Mouse (Mus musculus) left cerebral cortex, postnatal 4 days (tissue): ENCODE measurements at regions not wholly inside any gene's neighbourhood (a gene's known extent, or its start where the extent isn't known, plus 50 kb on each side); places are given as distances from the start of the nearest gene placed in this dataset.

Source experiments
- DNase-seq: peaks from one replicate; pipeline ENCODE4 v3.0.0-alpha.2; 2022
- intact Hi-C: fragments of 180-260 bp; cut with DNase I; formaldehyde crosslinking; loops from one replicate; pipeline ENCODE4 v1.15.1; 2025

DNA sequence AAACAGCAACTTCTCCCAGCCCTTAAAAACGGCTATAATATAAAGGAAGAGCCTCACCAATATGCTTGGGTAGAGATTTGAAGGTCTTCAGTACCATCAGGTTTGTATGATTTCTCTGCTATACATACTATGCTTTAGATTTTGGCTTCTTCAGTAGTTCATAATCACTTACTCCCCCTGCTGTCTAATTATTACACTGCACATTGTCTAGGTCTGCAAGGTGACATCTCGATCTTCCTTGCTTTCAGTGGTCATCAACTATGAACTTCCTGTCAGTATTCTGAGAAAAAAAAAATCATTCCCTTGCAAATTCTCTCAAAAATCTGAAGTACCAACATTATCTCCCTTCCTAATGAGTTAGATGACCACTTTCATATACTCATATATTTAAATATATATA, 225.4 kb upstream of the Galnt5 start:
- intact Hi-C loops, result no loop called here
- no peak for DNase-seq

DNA sequence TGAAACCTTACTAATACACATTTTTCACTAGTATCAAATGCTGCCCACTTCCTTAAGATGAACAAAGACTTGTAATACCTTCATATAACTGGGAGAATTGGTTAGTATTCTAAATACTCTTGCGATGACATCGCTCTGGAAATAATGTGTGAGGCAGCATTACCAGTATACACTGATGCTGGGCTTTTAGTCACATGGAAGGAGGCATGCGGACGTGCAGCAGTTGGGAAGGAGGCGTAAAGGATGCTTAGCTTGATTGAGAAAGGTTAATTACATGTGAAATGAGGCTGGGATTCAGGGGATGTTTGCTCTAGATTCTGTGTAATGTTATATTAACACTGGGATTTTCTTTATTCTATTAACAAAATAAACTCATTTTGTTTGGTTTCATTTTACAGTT, 221.5 kb upstream of the Galnt5 start:
- DNase-seq, result no peak
- intact Hi-C loops, result no loop called here

DNA sequence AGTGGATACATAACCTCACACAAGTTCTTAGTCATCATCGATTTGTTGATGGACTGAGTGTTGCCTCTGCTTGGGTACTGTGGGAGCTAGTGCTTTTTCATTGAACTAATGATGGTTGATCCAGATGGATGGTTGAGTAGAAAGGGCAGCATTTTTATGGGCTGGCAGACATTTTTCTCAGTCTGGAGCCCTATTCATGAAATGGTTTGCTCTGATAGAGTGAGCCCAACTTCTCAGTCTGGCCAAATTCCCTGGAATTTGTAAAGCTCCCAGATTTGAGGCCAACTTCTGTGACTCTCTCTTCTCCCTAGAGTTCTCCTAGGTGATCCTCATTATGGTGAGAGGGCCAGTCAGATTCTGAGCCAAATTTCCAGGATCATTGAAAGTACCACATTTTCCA, 216.8 kb upstream of the Galnt5 start:
- intact Hi-C loops, result no loop called here
- no peak for DNase-seq

DNA sequence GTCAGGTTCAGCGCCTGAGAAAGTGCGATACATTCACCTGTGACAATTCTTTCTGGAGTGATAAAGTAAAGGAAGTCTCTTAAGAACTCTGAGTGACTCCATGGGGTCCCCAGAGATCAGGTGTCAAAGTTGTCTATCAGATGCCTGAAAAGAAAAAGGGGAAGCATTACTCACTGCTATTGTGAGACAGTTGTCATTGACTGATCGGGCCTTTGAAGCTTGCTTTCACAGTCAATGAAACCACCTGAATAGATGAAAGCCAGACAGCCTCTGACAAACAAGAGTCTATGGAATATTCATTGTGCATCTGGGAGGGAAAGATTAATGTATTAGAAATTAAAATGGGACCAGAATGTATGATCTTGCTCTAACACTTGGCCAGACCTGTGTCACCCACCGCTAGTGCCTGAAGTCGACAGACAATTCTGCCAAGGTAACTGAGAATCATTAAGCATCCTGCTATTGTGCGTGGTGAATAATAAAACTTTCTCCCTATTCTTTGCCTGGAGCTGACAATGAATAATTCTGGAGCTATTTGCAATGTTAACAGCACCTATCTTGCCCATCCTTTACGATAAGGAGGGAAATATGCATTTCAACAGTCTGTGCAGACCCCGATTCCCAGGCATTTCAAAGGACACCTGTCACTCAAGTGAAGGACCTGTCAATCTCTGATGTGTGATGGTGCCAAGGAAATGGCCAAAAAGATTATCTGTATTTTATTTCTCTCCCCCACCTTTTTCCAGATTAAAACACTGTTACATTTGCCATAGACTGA, 204.0 kb upstream of the Galnt5 start:
- intact Hi-C loops, result no loop called here
- DNase-seq, result no peak

DNA sequence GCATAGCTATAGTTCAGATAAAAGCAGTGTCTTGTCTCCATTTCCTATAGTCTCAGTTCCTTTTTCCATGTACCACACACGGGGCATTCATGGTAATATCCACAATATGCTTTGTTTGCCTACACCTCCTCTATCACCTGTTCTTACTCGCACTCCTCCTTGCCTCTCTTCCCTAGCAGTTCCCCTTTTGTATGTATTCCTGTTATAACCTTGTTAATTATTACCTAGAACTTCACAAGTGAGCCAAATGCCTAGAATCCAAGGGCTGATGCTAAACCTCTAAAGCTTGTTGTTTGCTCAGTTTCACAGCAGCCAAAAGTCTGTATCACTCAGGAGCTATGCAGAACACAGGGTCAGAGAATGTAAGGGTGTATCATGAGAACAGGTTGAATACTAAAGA, 198.4 kb upstream of the Galnt5 start:
- intact Hi-C loops, result no loop called here

DNA sequence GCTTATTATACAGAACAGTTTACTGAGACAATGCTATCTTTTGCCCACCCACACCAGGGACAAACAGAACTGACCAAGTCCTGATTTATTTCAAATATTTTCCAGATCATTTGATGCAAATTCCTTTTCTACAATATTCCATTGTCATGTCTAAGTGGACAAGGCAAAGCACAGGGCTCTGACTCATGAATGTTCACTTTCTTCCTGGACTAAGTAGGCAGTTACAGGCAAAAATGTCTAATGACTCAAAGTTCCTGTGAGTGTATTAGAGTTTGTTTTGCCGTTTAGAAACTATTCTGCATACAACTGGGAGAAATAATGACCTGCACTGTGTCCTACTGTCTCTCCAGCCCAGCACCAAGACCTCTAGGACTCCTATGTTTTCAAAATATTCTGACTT, 189.8 kb upstream of the Galnt5 start:
- intact Hi-C loops, result no loop called here
- no peak for DNase-seq

More for the DNA sequence above, 198.4 kb upstream of the Galnt5 start:
- DNase-seq, result no peak

DNA sequence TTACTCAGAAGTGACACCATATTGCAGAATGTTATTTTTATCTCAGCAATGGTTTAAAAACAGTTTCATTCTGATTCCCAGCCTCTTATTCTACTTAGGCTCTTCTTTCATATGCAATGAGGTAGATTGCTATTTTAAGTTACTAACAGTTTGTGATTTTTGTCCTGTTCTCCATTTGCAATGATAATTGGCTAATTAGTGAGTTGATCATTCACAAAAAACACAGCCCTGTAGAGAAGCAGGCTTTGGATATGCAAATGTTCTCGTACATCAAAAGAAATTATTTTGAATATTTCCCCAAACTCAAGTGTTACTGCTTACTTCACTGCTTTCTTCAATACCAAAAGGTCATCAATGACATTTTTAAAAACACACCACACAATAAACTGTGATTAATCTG, 184.7 kb upstream of the Galnt5 start:
- intact Hi-C loops, result no loop called here
- no peak for DNase-seq

DNA sequence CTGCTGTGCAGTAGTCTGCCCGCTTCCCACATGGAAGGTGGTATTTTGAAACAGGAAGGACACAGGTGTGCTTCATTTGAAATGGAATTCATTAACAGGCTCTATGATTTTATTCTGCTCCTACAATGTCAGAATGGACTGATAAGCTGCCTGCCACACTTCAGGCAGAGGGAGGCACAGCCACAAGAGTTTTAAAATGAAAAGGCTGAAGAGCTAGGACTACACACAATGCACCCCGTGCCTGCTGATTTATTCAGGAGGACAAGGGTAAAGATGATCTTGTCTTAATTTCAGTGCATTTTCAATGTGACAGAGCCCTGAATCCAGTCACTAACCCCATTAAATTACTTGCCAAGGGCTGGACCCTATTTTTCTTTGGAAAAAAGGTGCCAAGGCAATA, 177.3 kb upstream of the Galnt5 start:
- no peak for DNase-seq
- intact Hi-C loops, result no loop called here

DNA sequence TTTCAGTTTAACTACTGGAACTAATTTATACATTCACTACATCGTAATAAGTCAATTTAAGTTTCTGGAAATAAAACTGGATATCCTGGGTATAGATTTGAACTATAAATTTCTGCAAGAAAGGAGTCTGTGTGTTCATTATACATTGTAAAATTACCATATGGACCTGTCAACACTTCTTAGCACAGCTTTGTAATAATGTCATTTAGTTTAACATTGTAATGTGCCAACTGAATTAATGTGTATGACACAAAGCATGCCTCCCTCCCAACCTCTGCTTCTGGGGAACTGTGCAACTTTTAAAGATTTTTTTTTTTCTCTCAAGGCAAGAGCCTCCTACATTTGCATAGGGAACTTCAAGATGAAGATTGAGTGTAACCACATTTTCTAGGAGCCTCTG, 176.8 kb upstream of the Galnt5 start:
- intact Hi-C loops, result no loop called here
- DNase-seq, result no peak

DNA sequence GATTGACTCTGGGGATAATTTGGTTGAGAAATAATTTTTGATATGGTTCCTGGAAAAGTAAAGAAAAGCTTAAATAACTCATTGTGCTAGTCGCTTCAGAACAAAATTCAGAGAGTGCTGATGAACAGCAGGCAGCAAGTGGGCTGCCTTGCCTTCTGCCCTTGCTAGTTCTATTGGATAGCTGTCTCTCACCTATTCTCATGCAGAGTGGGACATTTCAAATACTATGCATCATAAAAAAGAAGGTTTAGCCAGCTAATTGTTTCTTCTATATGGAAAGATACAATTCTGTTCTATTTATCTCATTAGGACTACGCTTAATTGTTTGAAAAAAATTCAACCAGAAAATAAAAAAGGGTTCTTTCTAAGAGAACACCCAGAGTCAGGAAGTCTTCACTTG, 169.4 kb upstream of the Galnt5 start:
- intact Hi-C loops, result no loop called here

DNA sequence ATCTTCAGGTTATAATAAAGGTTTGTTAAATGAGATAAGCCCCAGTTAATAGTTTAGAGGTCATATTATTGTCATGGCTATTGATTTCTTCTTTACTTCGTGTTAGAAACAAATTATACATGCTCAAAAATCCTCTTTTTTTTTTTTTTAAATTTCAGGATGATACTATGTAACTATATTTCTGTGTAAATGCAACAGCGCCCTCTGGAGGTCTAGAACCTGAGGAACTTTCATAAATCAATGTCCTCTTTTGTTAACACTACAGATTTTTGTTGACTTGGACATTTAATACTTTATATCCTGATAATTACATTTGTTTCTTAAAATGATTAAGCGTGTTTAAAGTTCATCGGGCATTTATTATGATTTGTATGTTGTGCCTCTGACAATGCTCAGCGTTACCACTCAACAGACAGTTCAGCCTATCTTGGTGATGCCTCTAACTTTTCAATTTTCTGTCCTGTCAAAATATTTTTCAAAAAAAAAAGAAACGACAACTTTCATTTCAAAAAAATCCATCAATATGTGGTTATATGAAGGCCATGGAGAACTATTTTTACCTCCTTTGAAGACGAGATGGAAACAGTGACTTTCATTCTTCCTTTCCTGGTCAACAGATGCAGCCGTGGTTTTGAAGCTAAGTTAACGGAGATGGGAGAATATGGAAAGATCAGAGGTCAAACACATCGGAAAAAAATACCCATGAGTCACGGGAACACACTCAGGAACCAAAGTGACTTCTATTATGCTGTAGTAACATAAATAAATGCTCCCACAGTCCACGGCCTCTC, 164.9 kb upstream of the Galnt5 start:
- peak; percentile 70 for DNase-seq
- intact Hi-C loops, result loop anchor here (5.0 to 10.0 kb wide), 3 partner anchors 128 to 1720 kb away; no protein-coding TSS in a partner anchor

More for the DNA sequence above, 169.4 kb upstream of the Galnt5 start:
- DNase-seq, result no peak

DNA sequence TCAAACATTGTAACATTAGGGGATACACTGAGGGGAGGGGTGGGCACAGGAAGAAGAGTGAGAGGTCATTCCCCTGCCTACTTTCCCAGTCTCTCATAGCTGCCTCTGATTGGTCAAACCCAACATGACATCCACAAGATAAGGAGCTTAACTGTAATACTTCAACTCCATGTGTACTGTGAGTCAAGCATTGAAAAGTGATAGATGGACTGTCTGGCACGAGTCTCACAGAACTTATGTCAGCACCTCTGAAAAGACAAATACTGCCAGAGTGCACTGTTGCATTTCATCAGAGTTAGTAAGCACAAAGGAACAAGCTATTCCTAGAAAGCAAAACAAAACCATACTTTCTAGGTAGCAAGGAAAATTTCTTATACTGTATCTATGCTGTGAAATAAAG, 152.5 kb upstream of the Galnt5 start:
- intact Hi-C loops, result no loop called here
- no peak for DNase-seq

DNA sequence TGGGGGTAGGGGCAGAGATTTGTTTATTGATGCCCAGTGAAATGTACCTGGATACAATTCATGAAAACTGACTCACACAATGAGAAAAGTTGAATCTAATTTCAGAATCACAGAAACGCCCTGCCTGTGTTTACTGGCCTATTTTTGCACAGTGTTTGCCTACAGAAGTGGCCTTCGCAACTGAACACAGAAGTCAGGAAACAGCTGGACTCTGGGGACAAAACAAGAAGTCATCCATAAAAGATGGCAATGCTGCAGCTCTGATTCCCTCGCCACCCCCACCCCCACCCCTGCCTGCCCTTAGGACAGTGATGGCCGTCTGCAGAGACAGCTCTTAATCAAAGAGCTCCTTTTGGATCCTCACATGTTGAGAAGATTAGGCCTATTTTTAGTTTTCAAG, 150.0 kb upstream of the Galnt5 start:
- DNase-seq, result no peak
- intact Hi-C loops, result no loop called here

DNA sequence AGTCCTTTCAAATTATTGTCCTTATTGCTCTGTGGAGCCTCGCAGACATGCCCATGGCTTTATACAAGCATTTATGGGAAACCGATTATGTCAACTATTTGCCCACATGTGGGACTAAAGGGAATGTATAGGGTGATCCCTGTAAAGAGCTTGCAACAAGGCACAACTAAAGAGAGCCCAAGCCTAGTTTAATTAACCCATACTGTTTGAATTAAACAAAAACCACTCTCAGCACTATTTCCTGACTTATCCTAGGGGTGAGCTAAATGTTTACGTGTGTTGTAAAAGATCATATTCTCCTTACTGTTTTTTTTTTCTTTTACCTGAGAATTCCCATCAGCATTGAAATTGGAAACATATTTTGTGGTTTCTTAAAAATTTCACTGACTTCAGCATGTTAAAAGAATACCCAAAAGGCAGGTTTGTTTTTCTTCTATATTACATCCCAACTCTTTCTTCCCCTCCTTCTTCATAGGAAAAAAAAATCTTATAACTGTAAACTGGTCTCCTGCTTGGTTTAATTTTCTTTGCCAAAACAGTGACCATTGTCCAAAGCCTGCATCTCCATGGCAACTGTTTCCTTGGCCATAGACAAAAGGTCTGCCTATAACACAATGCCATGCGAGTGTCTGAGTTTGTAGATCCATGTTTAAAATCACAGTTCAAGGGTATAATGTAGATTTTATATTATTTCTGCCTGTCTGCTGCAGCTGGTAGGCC, 148.2 kb upstream of the Galnt5 start:
- intact Hi-C loops, result no loop called here
- DNase-seq, result no peak

DNA sequence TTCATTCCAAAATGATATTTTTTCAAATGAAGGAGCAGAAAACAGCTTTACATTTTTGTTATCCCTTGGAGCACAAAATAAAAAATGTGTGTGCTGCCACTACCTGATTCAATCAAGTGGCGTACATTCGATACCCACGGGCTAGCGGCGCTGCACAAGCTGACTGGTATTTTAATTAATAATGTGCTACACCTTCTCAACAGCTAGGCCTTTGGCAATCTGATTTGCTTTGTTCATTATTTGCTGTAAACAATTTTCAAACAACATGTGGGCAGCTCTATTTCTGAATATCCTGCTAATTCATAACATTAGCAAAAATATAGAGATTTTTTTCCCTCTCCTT, 147.7 kb upstream of the Galnt5 start:
- no peak for DNase-seq
- intact Hi-C loops, result no loop called here

DNA sequence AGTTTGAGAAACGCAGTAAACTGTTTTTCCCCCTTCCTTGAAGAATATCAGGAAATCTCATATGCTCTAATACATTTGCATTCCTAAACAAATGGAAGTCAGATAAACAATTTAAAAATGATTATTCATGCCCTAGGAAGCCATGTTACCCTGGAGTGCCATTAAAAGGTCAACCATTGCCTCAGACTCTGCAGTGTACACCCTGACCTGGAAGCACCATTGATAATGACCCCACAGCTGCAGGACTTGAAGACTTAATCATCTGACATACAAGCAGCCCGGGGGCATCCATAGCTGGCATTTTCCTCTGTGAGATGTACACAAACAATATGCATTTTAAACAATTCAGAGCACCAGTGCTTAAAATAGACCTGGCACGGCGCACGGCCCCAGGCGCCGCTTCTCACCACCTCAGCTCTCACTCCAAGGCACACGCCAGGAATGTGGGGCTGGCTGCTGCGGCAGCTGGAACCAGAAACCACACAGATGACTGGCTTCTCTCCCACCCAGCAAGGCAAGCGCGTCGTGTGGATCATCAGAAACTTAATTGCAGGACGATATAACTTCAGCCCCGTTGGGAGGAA, 141.1 kb upstream of the Galnt5 start:
- DNase-seq, result peak; percentile 17
- intact Hi-C loops, result no loop called here

DNA sequence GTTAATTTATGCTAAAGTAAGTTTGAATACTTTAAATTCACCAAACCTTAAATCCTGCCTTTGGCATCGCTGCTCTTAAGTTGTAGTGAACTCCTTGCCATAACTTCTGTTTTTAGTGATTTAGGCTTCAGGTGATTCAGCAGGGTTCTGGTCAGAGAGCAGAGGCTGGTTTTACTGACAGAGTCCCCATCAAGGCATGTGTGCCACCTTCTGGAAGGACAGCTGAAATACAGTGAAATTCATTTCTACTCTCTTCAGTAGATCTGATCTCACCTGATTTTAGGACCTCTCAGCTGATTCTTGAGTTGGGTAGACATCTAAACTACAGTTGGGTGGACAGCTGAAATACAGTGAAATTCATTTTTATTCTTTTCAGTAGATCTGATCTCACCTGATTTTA, 132.4 kb upstream of the Galnt5 start:
- DNase-seq, result no peak
- intact Hi-C loops, result no loop called here

DNA sequence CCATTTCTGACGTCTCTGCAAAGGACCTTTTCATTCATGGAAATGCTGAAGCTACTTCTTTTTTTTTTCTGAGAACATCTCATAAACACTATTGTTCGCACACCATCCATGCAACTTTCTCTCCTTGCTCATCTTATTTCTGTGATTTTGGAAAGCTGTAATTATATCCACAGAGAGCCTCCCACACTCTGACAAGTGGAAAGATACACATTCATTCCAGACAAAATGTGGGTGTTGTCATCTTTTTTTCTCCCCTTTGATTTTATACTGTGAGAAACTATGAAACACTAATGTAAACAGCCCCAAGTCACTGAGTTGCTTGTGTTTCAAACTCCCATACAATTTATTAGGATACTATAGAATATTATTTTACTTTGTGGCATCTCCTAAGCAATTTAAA, 129.6 kb upstream of the Galnt5 start:
- no peak for DNase-seq
- intact Hi-C loops, result no loop called here

DNA sequence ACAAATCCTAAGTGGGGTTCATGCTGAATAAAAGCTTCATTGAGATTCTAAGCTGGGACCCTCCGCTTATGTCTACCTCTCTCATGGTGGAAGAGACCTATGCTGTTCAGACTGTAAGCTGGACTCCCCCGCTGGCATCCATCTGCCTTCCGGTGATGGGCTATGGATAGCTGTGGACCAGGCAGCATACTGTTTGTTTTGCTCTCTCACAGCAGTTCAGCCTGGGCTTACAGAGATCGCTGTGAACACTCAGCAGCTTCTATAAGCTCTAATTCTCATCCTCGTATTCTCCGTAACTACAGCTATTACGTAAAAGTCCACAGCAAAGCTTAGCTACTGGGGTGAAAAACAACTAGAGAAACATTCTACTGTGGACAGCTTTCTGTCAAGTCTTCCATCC, 97.5 kb upstream of the Galnt5 start:
- intact Hi-C loops, result loop anchor here (10.0 kb wide), 1 partner anchor 785 kb away; no protein-coding TSS in a partner anchor
- DNase-seq, result peak; percentile 62

DNA sequence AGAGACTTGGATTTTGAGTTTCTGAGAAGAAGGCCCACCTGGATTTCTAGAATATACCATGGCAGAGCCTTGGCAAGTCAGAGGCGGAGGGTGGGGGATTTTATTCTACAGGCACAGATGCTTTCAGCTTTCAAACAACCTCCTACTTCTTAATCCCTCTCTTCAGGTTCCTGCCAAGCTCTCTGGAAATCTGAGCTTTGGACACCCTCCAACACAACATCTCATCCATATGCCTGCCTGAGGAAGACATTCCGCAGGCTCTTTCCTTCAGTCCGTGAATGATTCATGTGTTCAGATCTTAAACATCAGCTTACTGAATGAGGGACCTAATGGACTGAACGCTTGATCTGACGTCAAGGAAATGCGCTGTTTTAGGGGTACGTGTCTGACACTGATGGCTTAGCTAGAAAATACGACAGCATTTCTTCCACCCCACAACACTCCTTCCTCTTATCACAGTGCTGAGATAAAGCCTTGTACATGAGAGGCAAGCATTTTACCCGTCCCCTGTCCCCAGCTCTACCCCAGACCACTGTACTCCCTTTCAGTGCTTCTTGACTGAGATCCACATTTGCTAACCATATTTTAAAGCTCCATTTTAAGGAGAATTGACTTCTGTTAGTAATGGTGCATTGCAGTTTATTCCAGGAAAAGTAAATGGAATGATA, 97.0 kb upstream of the Galnt5 start:
- intact Hi-C loops, result loop anchor here (10.0 kb wide), 1 partner anchor 786 kb away; no protein-coding TSS in a partner anchor
- DNase-seq, result peak; percentile 64

DNA sequence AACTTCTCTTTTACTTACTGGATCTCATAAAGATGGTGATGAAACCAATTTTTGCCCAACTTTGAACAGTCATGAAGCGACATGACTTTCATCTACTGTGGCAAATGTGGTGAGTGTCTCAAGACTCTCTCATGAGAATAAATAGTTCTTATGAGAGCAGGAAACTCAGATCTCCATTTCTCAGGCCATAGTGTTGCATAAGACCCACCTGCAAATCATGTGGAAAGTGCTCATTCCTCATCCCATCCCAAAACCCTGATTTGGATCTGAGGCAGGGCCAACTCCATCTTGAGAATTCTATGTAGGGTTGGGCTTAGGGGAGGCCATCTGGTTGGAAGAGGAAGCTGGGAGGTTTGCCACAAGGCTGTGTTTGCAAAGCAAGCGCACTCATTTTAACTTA, 92.5 kb upstream of the Galnt5 start:
- DNase-seq, result peak; percentile 25
- intact Hi-C loops, result loop anchor here (10.0 kb wide), 1 partner anchor 790 kb away; no protein-coding TSS in a partner anchor
